Mouse (Mus musculus) stomach, postnatal 0 days (tissue): ENCODE data around the gene 1700001P01Rik. TPM values are rescaled to one million over a fixed set of nuclear protein-coding genes. Genes with fewer than 3 reads are reported as not detected.

Source experiments
- ATAC-seq: fragments of 200-750 bp; cut with Nextera tagmentation; 2 replicates; pipeline ENCODE4 v1.8.0; 2017; ENCODE audit not compliant: low FRiP score, low TSS enrichment
- DNase-seq: peaks from one replicate; pipeline ENCODE4 v3.0.0-alpha.2; 2016; ENCODE audit warnings: low spot score
- H3K27ac ChIP-seq: fragments of 300-500 bp; sonication (generic); replicated peaks from 2 replicates; pipeline ENCODE4 v1.5.1; 2014; ENCODE audit warnings: mild to moderate bottlenecking, control low read depth
- H3K27me3 ChIP-seq: fragments of 300-500 bp; sonication (generic); 2 replicates; pipeline ENCODE4 v1.6.1; 2014; ENCODE audit warnings: low read length; ENCODE audit not compliant: control insufficient read depth, insufficient read depth
- H3K36me3 ChIP-seq: fragments of 300-500 bp; sonication (generic); 2 replicates; pipeline ENCODE4 v1.6.1; 2014; ENCODE audit warnings: low read length, mixed read lengths; ENCODE audit not compliant: control insufficient read depth, insufficient read depth
- H3K4me1 ChIP-seq: fragments of 300-500 bp; sonication (generic); replicated peaks from 2 replicates; pipeline ENCODE4 v1.6.1; 2014; ENCODE audit warnings: antibody characterized with exemption; ENCODE audit not compliant: control insufficient read depth, insufficient read depth
- H3K4me2 ChIP-seq: fragments of 300-500 bp; sonication (generic); replicated peaks from 2 replicates; pipeline ENCODE4 v1.6.1; 2014; ENCODE audit warnings: low read depth, mild to moderate bottlenecking, control low read depth, moderate library complexity
- H3K4me3 ChIP-seq: fragments of 300-500 bp; sonication (generic); 2 replicates; pipeline ENCODE4 v1.5.1; 2014; ENCODE audit warnings: low read depth, low read length, control low read depth
- H3K9ac ChIP-seq: fragments of 300-500 bp; sonication (generic); 2 replicates; pipeline ENCODE4 v1.6.1; 2014; ENCODE audit warnings: mild to moderate bottlenecking, low read length, control low read depth, mixed read lengths
- H3K9me3 ChIP-seq: fragments of 300-500 bp; sonication (generic); 2 replicates; pipeline ENCODE4 v1.6.1; 2016; ENCODE audit warnings: low read length; ENCODE audit not compliant: control insufficient read depth
- CTCF ChIP-seq: IDR thresholded peaks from 2 replicates; pipeline ENCODE4 v1.5.1; 2016; ENCODE audit warnings: antibody characterized with exemption, low read depth, mild to moderate bottlenecking, moderate library complexity
- EP300 ChIP-seq: optimal IDR thresholded peaks from 2 replicates; pipeline ENCODE3; 2016; ENCODE audit warnings: antibody characterized with exemption
- WGBS: fragments of 180-500 bp; shearing (Covaris S2); extraction: QIAGEN DNeasy Blood & Tissue Kit; methylation state at CpG from one replicate; pipeline ENCODE4 v1.1.7; 2014; 5-methylcytosine and 5-hydroxymethylcytosine counted together
- polyA plus RNA-seq: library from polyadenylated mRNA; unstranded; fragments of >200 nt; fragmentation: Nextera tagmentation; extraction: Ambion mirVana; gene quantifications from 2 replicates; pipeline ENCODE4 v1.2.1, GENCODE M21; 2015

1700001P01Rik gene
- polyA plus RNA-seq, 1 experiment from 2014 or later: not detected

DNA sequence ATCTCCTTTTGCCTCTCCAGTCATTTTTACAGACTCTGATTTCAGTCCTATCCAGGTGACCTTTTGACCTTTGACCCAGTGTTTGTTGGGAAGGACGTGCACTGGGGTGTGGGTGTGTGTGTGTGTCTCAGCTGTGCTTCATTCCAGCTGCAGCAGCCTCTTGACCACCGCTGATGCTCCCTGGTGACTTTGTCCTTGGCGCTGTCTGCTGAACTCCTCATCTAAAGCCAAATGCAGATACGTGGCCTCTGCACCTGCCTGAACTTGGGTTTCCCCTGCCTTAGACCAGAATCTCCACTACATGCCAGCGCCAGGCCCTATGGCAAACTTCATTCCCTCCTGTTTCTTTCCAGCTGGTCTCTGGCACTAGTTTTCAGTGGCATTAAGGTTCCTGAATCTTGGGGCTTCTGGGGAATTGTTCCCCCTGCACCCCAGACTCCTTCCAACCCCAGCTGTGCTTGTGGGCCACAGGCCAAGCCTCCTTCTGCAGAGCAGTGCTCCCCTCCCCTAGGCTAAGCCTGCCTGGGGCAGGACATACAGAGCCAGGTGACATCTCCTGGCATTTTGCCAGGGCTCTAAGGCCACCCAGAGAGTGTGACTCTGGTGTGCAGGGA lies 33.0 kb upstream of the 1700001P01Rik start:
- no peak overlapping the region for H3K4me2 ChIP-seq
- TF ChIP-seq EP300: no peak
- no peak for TF ChIP-seq CTCF
- H3K4me1 ChIP-seq: peaks cover 50% of the 10 kb centered on the region
- no peak for DNase-seq
- H3K9me3 ChIP-seq: no peaks in the 10 kb centered on the region
- no peak for ATAC-seq
- H3K27me3 ChIP-seq: no peaks in the 10 kb centered on the region
- H3K4me3 ChIP-seq: no peak overlapping the region
- 37% methylated on average over 5 of the region's 5 CpGs for WGBS
- H3K36me3 ChIP-seq: peaks cover 6% of the 10 kb centered on the region; the same call in 1 of the 2 replicates
- peak overlapping the region; percentile 77; the same call in 1 of the 2 replicates for H3K27ac ChIP-seq
- 0 out of 2 replicates have a peak overlapping the region, but pooled peaks have one; percentile 41 for H3K9ac ChIP-seq

- peaks cover 6% of the 10 kb centered on the region; the same call in 1 of the 2 replicates for H3K36me3 ChIP-seq
- H3K4me1 ChIP-seq: peaks cover 50% of the 10 kb centered on the region
- H3K4me3 ChIP-seq: no peak overlapping the region
- no peaks in the 10 kb centered on the region for H3K9me3 ChIP-seq
- H3K27ac ChIP-seq: peak overlapping the region; percentile 63
- WGBS: 46% methylated on average over 2 of the region's 2 CpGs
- no peaks in the 10 kb centered on the region for H3K27me3 ChIP-seq
- H3K4me2 ChIP-seq: no peak overlapping the region
- no peak overlapping the region for H3K9ac ChIP-seq
- TF ChIP-seq CTCF: no peak
- peak; percentile 21 for TF ChIP-seq EP300
- ATAC-seq: no peak
- no peak for DNase-seq
These were observed 32.4 kb upstream of the 1700001P01Rik start for GRCm38 (mm10) chr11:97808093-97808492.

- Histone ChIP-seq H3K9me3 (no peaks in the 10 kb centered on the region), H3K4me3 (no peak overlapping the region), H3K27ac (peak overlapping the region; percentile 63), H3K4me1 (peaks cover 49% of the 10 kb centered on the region), H3K36me3 (peaks cover 6% of the 10 kb centered on the region; the same call in 1 of the 2 replicates), H3K27me3 (no peaks in the 10 kb centered on the region), H3K4me2 (no peak overlapping the region), H3K9ac (no peak overlapping the region)
- TF ChIP-seq EP300 (no peak), CTCF (no peak)
- WGBS: 21% methylated on average over 6 of the region's 6 CpGs
- no peak for DNase-seq
- ATAC-seq: no peak
These were observed 31.9 kb upstream of the 1700001P01Rik start for GRCm38 (mm10) chr11:97807626-97808025.

- 57% methylated on average over 7 of the region's 7 CpGs for WGBS
- H3K27ac ChIP-seq: peak overlapping the region; percentile 81
- TF ChIP-seq EP300 (no peak), CTCF (no peak)
- H3K4me2 ChIP-seq: peak overlapping the region; percentile 45
- H3K4me3 ChIP-seq: no peak overlapping the region
- no peaks in the 10 kb centered on the region for H3K9me3 ChIP-seq
- H3K36me3 ChIP-seq: peaks cover 6% of the 10 kb centered on the region; the same call in 1 of the 2 replicates
- DNase-seq: no peak
- peaks cover 49% of the 10 kb centered on the region for H3K4me1 ChIP-seq
- H3K27me3 ChIP-seq: no peaks in the 10 kb centered on the region
- ATAC-seq: no peak
- no peak overlapping the region for H3K9ac ChIP-seq
These were observed 30.9 kb upstream of the 1700001P01Rik start for GRCm38 (mm10) chr11:97806613-97806964.

DNA sequence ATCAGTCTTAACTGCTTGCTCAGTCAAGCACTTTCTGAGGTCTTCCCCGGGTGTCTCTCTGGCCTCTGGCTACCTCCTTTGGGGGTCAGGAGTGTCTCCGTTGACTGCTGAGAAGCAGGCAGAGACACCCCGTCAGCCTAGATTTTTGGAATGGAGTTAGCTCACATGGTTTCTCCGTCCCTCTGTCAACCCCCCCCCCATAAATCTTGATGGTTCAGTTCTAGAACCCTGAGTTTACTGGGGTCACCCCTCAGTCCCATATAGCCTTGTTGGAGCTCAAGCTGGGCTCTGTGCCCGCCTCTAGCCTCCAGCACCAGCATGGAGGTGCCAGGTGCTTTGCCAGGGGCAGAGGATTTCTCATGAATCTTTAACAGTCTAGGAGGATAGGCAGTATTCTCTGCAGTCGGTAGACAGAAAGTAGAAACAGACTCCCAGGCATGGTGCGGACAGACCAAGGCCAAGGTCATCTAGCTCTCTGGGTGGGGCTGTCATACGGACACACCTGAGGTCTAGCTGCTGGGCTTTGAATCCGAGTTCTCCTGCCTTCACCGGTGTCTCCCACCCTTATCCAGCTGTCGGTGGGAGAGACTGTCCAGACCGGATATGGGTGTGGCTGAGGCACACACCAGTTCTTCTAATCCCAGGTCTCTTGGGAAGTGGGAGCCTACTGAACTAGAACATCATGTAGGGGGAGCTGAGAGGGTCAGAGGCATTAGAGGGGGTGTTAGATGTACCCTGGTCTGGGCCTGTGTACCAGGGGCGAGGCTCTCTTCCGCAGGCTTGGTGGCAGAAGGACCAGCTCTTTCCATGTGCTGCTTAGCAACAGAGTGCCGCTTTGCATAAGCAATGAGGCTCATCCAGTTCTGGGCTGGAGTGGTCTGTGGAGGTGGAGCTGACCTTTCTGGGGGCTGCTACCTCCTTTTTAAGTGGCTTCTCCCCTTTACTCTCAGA lies 30.2 kb upstream of the 1700001P01Rik start:
- no peaks in the 10 kb centered on the region for H3K9me3 ChIP-seq
- WGBS: 24% methylated on average over 15 of the region's 15 CpGs
- peak overlapping the region; percentile 45 for H3K4me2 ChIP-seq
- H3K4me3 ChIP-seq: peak overlapping the region; percentile 4; the same call in 1 of the 2 replicates
- 0 out of 2 replicates have a peak overlapping the region, but pooled peaks have one; percentile 9 for H3K9ac ChIP-seq
- no peak for DNase-seq
- H3K27ac ChIP-seq: peak overlapping the region; percentile 81
- H3K36me3 ChIP-seq: peaks cover 6% of the 10 kb centered on the region; the same call in 1 of the 2 replicates
- TF ChIP-seq CTCF: no peak
- TF ChIP-seq EP300: no peak
- no peaks in the 10 kb centered on the region for H3K27me3 ChIP-seq
- H3K4me1 ChIP-seq: peaks cover 49% of the 10 kb centered on the region
- ATAC-seq: 0 out of 2 replicates have a peak, but pooled peaks have one; percentile 1
